Mouse (Mus musculus) ES-E14 (cell line): ENCODE measurements at regions not wholly inside any gene's neighbourhood (a gene's known extent, or its start where the extent isn't known, plus 50 kb on each side); places are given as distances from the start of the nearest gene placed in this dataset.

Experiments
- DNase-seq: peaks from one replicate; pipeline ENCODE4 v3.0.0-alpha.2; 2013; ENCODE audit warnings: low read depth, low spot score
- H3K27ac ChIP-seq: 2 replicates; pipeline ENCODE4 v1.5.1; 2012; ENCODE audit warnings: low read depth, mild to moderate bottlenecking, low read length, moderate library complexity, mixed read lengths; ENCODE audit not compliant: poor library complexity, insufficient read depth, severe bottlenecking
- H3K36me3 ChIP-seq: 2 replicates; pipeline ENCODE4 v1.6.1; 2012; ENCODE audit warnings: mild to moderate bottlenecking, low read length, moderate library complexity, mixed read lengths; ENCODE audit not compliant: control insufficient read depth, poor library complexity, insufficient read depth, severe bottlenecking
- H3K4me1 ChIP-seq, 2 experiments: fragments of 150-350 bp in 1 of 2; sonication (generic) in 1 of 2; 2 replicates each; pipeline ENCODE4 v1.6.1; 2012; ENCODE audit warnings: low read length in 2 of 2, mild to moderate bottlenecking in 1 of 2, mixed read lengths in 1 of 2; ENCODE audit not compliant: control insufficient read depth in 2 of 2, insufficient read depth in 2 of 2, poor library complexity in 1 of 2
- H3K4me3 ChIP-seq, 2 experiments: fragments of 150-350 bp in 1 of 2; sonication (generic) in 1 of 2; 2 replicates each; pipeline ENCODE4 v1.5.1; 2012; ENCODE audit warnings: low read length in 2 of 2, low read depth in 1 of 2, mild to moderate bottlenecking in 1 of 2, mixed read lengths in 1 of 2; ENCODE audit not compliant: insufficient read depth in 1 of 2, poor library complexity in 1 of 2, severe bottlenecking in 1 of 2
- H3K9ac ChIP-seq: 2 replicates; pipeline ENCODE4 v1.6.1; 2012; ENCODE audit warnings: low read depth, mild to moderate bottlenecking, low read length, mixed read lengths; ENCODE audit not compliant: poor library complexity, insufficient read depth, severe bottlenecking
- H3K9me3 ChIP-seq: fragments of 150-350 bp; sonication (generic); 2 replicates; pipeline ENCODE4 v1.6.1; 2012; ENCODE audit warnings: low read depth, mild to moderate bottlenecking, low read length; ENCODE audit not compliant: control insufficient read depth, insufficient read depth
- CHD2 ChIP-seq: IDR thresholded peaks from 2 replicates; pipeline ENCODE4 v1.6.1; 2014; ENCODE audit warnings: mild to moderate bottlenecking, low read depth, low read length, inconsistent platforms
- HCFC1 ChIP-seq: IDR thresholded peaks from 2 replicates; pipeline ENCODE4 v1.6.1; 2012; ENCODE audit warnings: low read length, inconsistent platforms, borderline replicate concordance; ENCODE audit not compliant: insufficient read depth
- MAFK ChIP-seq: IDR thresholded peaks from 2 replicates; pipeline ENCODE4 v1.6.1; 2014; ENCODE audit warnings: mild to moderate bottlenecking, low read depth, low read length, inconsistent platforms; ENCODE audit not compliant: insufficient read depth
- ZC3H11A ChIP-seq: IDR thresholded peaks from 2 replicates; pipeline ENCODE4 v1.6.1; 2012; ENCODE audit warnings: low read depth, mild to moderate bottlenecking, inconsistent platforms, low read length, borderline replicate concordance
- ZNF384 ChIP-seq: IDR thresholded peaks from 2 replicates; pipeline ENCODE4 v1.6.1; 2012; ENCODE audit warnings: low read depth, low read length, inconsistent platforms
- in situ Hi-C, 2 experiments: fragments of 600-800 bp; cut with MboI; formaldehyde crosslinking; loops; one replicate each; pipeline ENCODE4 v1.15.1; 2025; ENCODE audit warnings: low sequenced_read_pairs in 2 of 2, inconsistent platforms in 1 of 2; ENCODE audit not compliant: unreplicated experiment in 2 of 2

GRCm38 (mm10) chr7:74091402-74092025, 78.0 kb upstream of the St8sia2 start:
- no peaks in the 10 kb centered on the region for H3K9me3 ChIP-seq
- no peak for DNase-seq
- no peaks in the 10 kb centered on the region for H3K36me3 ChIP-seq
- no peaks in the 10 kb centered on the region for H3K4me1 ChIP-seq
- in situ Hi-C loops = no loop called here
- no peak overlapping the region for H3K4me3 ChIP-seq
- H3K9ac ChIP-seq = no peak overlapping the region
- TF ChIP-seq ZNF384 = no peak
- no peak for TF ChIP-seq MAFK
- TF ChIP-seq CHD2 = no peak
- H3K27ac ChIP-seq = no peak overlapping the region

GRCm38 (mm10) chr7:74080846-74081235, 67.4 kb upstream of the St8sia2 start:
- Histone ChIP-seq H3K9ac (no peak overlapping the region), H3K4me3 (no peak overlapping the region), H3K27ac (no peak overlapping the region), H3K9me3 (no peaks in the 10 kb centered on the region), H3K4me1 (no peaks in the 10 kb centered on the region), H3K36me3 (no peaks in the 10 kb centered on the region)
- in situ Hi-C loops = no loop called here
- DNase-seq = no peak
- TF ChIP-seq HCFC1 = no peak
- TF ChIP-seq MAFK = no peak
- TF ChIP-seq ZNF384 = no peak
- no peak for TF ChIP-seq ZC3H11A
- no peak for TF ChIP-seq CHD2

GRCm38 (mm10) chr7:74080079-74080845, 66.8 kb upstream of the St8sia2 start:
- Histone ChIP-seq H3K9ac (no peak overlapping the region), H3K4me3 (no peak overlapping the region), H3K4me1 (no peaks in the 10 kb centered on the region), H3K36me3 (no peaks in the 10 kb centered on the region), H3K27ac (no peak overlapping the region), H3K9me3 (no peaks in the 10 kb centered on the region)
- DNase-seq = no peak
- in situ Hi-C loops = no loop called here
- TF ChIP-seq HCFC1 (no peak), CHD2 (no peak)

- DNase-seq = no peak
- Histone ChIP-seq H3K36me3 (no peaks in the 10 kb centered on the region), H3K9me3 (no peaks in the 10 kb centered on the region), H3K4me3 (no peak overlapping the region), H3K9ac (no peak overlapping the region), H3K27ac (no peak overlapping the region), H3K4me1 (no peaks in the 10 kb centered on the region)
- in situ Hi-C loops = no loop called here
- no peak for TF ChIP-seq ZC3H11A
- no peak for TF ChIP-seq ZNF384
- no peak for TF ChIP-seq CHD2
- no peak for TF ChIP-seq HCFC1
- TF ChIP-seq MAFK = no peak
Observed at GRCm38 (mm10) chr7:74072632-74073031, 59.1 kb upstream of the St8sia2 start.
